Mouse (Mus musculus) MEL (cell line): ENCODE results near the gene C2cd2. TPM values are rescaled to one million over a fixed set of nuclear protein-coding genes. Genes with fewer than 3 reads are reported as not detected.

ENCODE experiments used
- DNase-seq: peaks from one replicate; pipeline ENCODE4 v3.0.0; 2011; ENCODE audit warnings: low read depth, low spot score
- H3K27ac ChIP-seq: 2 replicates; pipeline ENCODE4 v1.5.1; 2012; ENCODE audit warnings: low read depth, mild to moderate bottlenecking, control low read depth, low read length, moderate library complexity; ENCODE audit not compliant: control insufficient read depth
- H3K27me3 ChIP-seq, 2 experiments: fragments of 150-350 bp in 1 of 2; sonication (generic) in 1 of 2; 2 replicates each; pipeline ENCODE4 v1.6.1; 2012; ENCODE audit warnings: low read length in 2 of 2, mild to moderate bottlenecking in 2 of 2, improper control_type of control experiment in 1 of 2, moderate library complexity in 1 of 2; ENCODE audit not compliant: insufficient read depth in 2 of 2, control insufficient read depth in 1 of 2
- H3K36me3 ChIP-seq, 2 experiments: 2 replicates each; pipeline ENCODE4 v1.6.1; 2012 to 2014; ENCODE audit warnings: low read length in 2 of 2, improper control_type of control experiment in 1 of 2, inconsistent platforms in 1 of 2, mild to moderate bottlenecking in 1 of 2; ENCODE audit not compliant: insufficient read depth in 2 of 2, control insufficient read depth in 1 of 2
- H3K4me1 ChIP-seq, 2 experiments: fragments of 150-350 bp in 1 of 2; sonication (generic) in 1 of 2; 2 replicates each; pipeline ENCODE4 v1.6.1; 2012; ENCODE audit warnings: low read length in 2 of 2, improper control_type of control experiment in 1 of 2, mild to moderate bottlenecking in 1 of 2; ENCODE audit not compliant: insufficient read depth in 2 of 2, control insufficient read depth in 1 of 2
- H3K4me3 ChIP-seq, 2 experiments: fragments of 150-350 bp in 1 of 2; sonication (generic) in 1 of 2; 2 replicates each; pipeline ENCODE4 v1.5.1; 2012; ENCODE audit warnings: low read depth in 2 of 2, low read length in 2 of 2, mild to moderate bottlenecking in 2 of 2, moderate library complexity in 2 of 2, control low read depth in 1 of 2, improper control_type of control experiment in 1 of 2; ENCODE audit not compliant: control insufficient read depth in 1 of 2, insufficient read depth in 1 of 2
- H3K79me2 ChIP-seq: 2 replicates; pipeline ENCODE4 v1.6.1; 2012; ENCODE audit warnings: mild to moderate bottlenecking, low read length, moderate library complexity; ENCODE audit not compliant: control insufficient read depth, poor library complexity, insufficient read depth
- H3K9ac ChIP-seq: 2 replicates; pipeline ENCODE4 v1.6.1; 2012; ENCODE audit warnings: low read depth, mild to moderate bottlenecking, control low read depth, low read length, moderate library complexity; ENCODE audit not compliant: control insufficient read depth, poor library complexity, severe bottlenecking
- H3K9me3 ChIP-seq: fragments of 150-350 bp; sonication (generic); replicated peaks from 2 replicates; pipeline ENCODE4 v1.6.1; 2012; ENCODE audit warnings: mild to moderate bottlenecking, low read length, improper control_type of control experiment, moderate library complexity; ENCODE audit not compliant: insufficient read depth
- BHLHE40 ChIP-seq: IDR thresholded peaks from 2 replicates; pipeline ENCODE4 v1.6.1; 2012; ENCODE audit warnings: low read depth, mild to moderate bottlenecking, inconsistent platforms, low read length, improper control_type of control experiment, borderline replicate concordance
- E2F4 ChIP-seq: IDR thresholded peaks from 2 replicates; pipeline ENCODE4 v1.6.1; 2011; ENCODE audit warnings: low read depth, low read length, improper control_type of control experiment, borderline replicate concordance
- EP300 ChIP-seq, 2 experiments: IDR thresholded peaks; 2 replicates each; pipeline ENCODE4 v1.6.1; 2011; ENCODE audit warnings: improper control_type of control experiment in 2 of 2, low read length in 2 of 2, low read depth in 1 of 2, mild to moderate bottlenecking in 1 of 2
- GABPA ChIP-seq: IDR thresholded peaks from 2 replicates; pipeline ENCODE4 v1.6.1; 2012; ENCODE audit warnings: low read depth, mild to moderate bottlenecking, inconsistent platforms, low read length, improper control_type of control experiment, moderate library complexity
- GATA1 ChIP-seq: IDR thresholded peaks from 2 replicates; pipeline ENCODE4 v1.6.1; 2011; ENCODE audit warnings: low read depth, low read length, improper control_type of control experiment
- MAX ChIP-seq: IDR thresholded peaks from 2 replicates; pipeline ENCODE4 v1.6.1; 2011; ENCODE audit warnings: low read length, improper control_type of control experiment
- MAZ ChIP-seq: IDR thresholded peaks from 2 replicates; pipeline ENCODE4 v1.6.1; 2012; ENCODE audit warnings: low read depth, mild to moderate bottlenecking, inconsistent platforms, low read length, improper control_type of control experiment
- MYB ChIP-seq: IDR thresholded peaks from 2 replicates; pipeline ENCODE4 v1.6.1; 2011; ENCODE audit warnings: mild to moderate bottlenecking, low read depth, low read length, improper control_type of control experiment
- RCOR1 ChIP-seq: IDR thresholded peaks from 2 replicates; pipeline ENCODE4 v1.6.1; 2012; ENCODE audit warnings: low read depth, mild to moderate bottlenecking, inconsistent platforms, low read length, improper control_type of control experiment
- SMC3 ChIP-seq: IDR thresholded peaks from 2 replicates; pipeline ENCODE4 v1.6.1; 2011; ENCODE audit warnings: low read depth, low read length, improper control_type of control experiment
- TBP ChIP-seq: IDR thresholded peaks from 2 replicates; pipeline ENCODE4 v1.8.0; 2011; ENCODE audit warnings: low read depth, low read length, improper control_type of control experiment
- TCF12 ChIP-seq: IDR thresholded peaks from 2 replicates; pipeline ENCODE4 v1.6.1; 2014; ENCODE audit warnings: low read depth, mild to moderate bottlenecking, inconsistent platforms, low read length, improper control_type of control experiment, moderate library complexity
- UBTF ChIP-seq: IDR thresholded peaks from 2 replicates; pipeline ENCODE4 v1.6.1; 2012; ENCODE audit warnings: low read depth, mild to moderate bottlenecking, inconsistent platforms, low read length, improper control_type of control experiment, moderate library complexity, borderline replicate concordance; ENCODE audit not compliant: insufficient read depth
- polyA plus RNA-seq, 2 experiments: library from polyadenylated mRNA; stranded (reverse) in 1 of 2; unstranded in 1 of 2; fragments of >175 nt in 1 of 2; fragments of >200 nt in 1 of 2; gene quantifications; 2 replicates each; pipeline versions ENCODE4 v1.2.1 to v1.2.4; 2012; ENCODE audit warnings: low replicate concordance in 2 of 2, low read depth in 1 of 2; ENCODE audit not compliant: insufficient read length in 2 of 2, insufficient read depth in 1 of 2, missing spikeins in 1 of 2
- total RNA-seq: library from RNA; depleted of rRNA; stranded (reverse); fragments of 300-350 nt; gene quantifications from 2 replicates; pipeline ENCODE4 v1.2.3, GENCODE M21; 2012

The C2cd2 gene
- total and polyA plus RNA-seq, 3 experiments: 8.9 to 20.7 TPM; not detected in 1

GRCm38 (mm10) chr16:97907496-97907895, 54.9 kb downstream of the C2cd2 start (continued):
- TF ChIP-seq MYB: no peak

DNA sequence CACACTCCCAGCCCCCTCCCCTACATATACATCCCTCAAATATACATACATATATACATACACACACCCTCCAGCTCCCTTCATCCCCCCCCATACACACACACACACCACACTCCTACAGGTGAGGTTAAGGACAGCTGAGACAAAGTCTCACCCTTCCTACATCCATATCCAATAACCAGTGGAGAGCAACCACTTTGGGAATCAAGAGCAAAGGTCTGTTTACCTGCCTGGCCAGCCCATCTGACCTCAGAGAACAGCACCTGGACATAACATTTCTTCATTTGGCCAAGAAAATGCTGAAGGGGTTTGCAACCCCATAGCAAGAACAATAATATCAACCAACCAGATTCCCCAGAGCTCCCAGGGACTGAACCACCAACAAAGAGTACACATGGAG, 56.1 kb downstream of the C2cd2 start:
- Histone ChIP-seq H3K27ac (no peak overlapping the region), H3K36me3 (peaks cover 0 to 39% of the 10 kb centered on the region in 2 experiments; a peak in 2 of 4 replicates), H3K4me3 (no peak overlapping the region), H3K9me3 (no peaks in the 10 kb centered on the region), H3K9ac (no peak overlapping the region), H3K79me2 (no peaks in the 10 kb centered on the region), H3K27me3 (no peaks in the 10 kb centered on the region), H3K4me1 (peaks cover 25 to 26% of the 10 kb centered on the region in 2 experiments)
- DNase-seq: no peak
- TF ChIP-seq UBTF (no peak), MYB (no peak), BHLHE40 (no peak), E2F4 (no peak)

DNA sequence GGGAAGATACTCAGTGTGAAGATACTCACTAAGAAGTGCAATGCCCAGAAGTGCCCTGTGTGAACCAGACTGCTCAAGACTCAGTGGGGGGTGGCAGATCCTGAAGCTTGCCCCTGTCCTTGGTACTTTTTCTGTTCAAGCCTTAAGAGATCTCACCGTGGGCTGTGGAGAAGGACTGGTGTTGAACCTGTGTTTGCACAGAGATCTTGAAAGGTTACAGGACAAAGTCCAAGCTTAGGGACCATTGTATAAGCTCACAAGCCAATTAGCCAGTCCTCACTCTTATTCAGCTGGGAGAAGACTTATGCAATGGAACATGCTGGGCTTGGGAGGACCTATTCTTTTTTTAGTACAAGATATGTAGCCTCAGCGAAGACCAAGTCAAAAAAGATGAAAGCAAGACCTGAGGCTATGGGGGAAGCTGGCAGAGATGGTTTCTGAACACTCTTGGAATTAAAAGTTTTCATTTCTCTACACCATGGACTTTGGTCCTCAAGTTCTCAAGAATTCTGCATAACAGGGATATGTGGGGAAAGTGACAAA, 56.9 kb downstream of the C2cd2 start:
- Histone ChIP-seq H3K9ac (no peak overlapping the region), H3K4me1 (peaks cover 24 to 25% of the 10 kb centered on the region in 2 experiments), H3K27me3 (no peaks in the 10 kb centered on the region), H3K36me3 (peaks cover 0 to 33% of the 10 kb centered on the region in 2 experiments; a peak in 2 of 4 replicates), H3K4me3 (no peak overlapping the region), H3K79me2 (no peaks in the 10 kb centered on the region), H3K9me3 (no peaks in the 10 kb centered on the region), H3K27ac (no peak overlapping the region)
- no peak for DNase-seq
- no peak for TF ChIP-seq UBTF
- no peak for TF ChIP-seq GABPA
- TF ChIP-seq GATA1: no peak
- no peak for TF ChIP-seq TBP
- TF ChIP-seq EP300 (IDR thresholded peaks at IDR 0.05; ENCODE audit: low read depth in 1 of 2, low read length in 2 of 2): no peak
- TF ChIP-seq SMC3: no peak
- TF ChIP-seq MAX: no peak

- peaks cover 0 to 28% of the 10 kb centered on the region in 2 experiments; a peak in 2 of 4 replicates for H3K36me3 ChIP-seq
- no peak for DNase-seq
- H3K27ac ChIP-seq: no peak overlapping the region
- H3K9ac ChIP-seq: no peak overlapping the region
- H3K4me1 ChIP-seq: peaks cover 17 to 28% of the 10 kb centered on the region in 2 experiments
- H3K27me3 ChIP-seq: no peaks in the 10 kb centered on the region
- no peaks in the 10 kb centered on the region for H3K9me3 ChIP-seq
- H3K79me2 ChIP-seq: no peaks in the 10 kb centered on the region
- no peak for TF ChIP-seq MAZ
- TF ChIP-seq RCOR1: peak; percentile 77
- peak; percentile 60; the same call in 1 of the 2 replicates for TF ChIP-seq GATA1
- TF ChIP-seq TCF12: 0 out of 2 replicates have a peak, but pooled peaks have one; percentile 19
- H3K4me3 ChIP-seq: no peak overlapping the region
Measured at GRCm38 (mm10) chr16:97904035-97904434, 58.4 kb downstream of the C2cd2 start.
